Mouse (Mus musculus) left cerebral cortex, postnatal 25 days (tissue): ENCODE results near the gene R3hdm2. TPM values are rescaled to one million over a fixed set of nuclear protein-coding genes. Genes with fewer than 3 reads are reported as not detected.

Experiments used
- DNase-seq, 2 experiments: peaks; one replicate each; pipeline ENCODE4 v3.0.0; 2022; ENCODE audit warnings: low spot score in 2 of 2, mixed read lengths in 1 of 2
- intact Hi-C: fragments of 180-260 bp; cut with DNase I; formaldehyde crosslinking; loops from one replicate; pipeline ENCODE4 v1.15.1; 2025
- total RNA-seq, 2 experiments: library from RNA; stranded (reverse); gene quantifications; 2 replicates each; pipeline ENCODE4 v1.2.3; 2021

R3hdm2 gene
- total RNA-seq, 2 experiments from 2014 or later = 316 to 372 TPM

DNA sequence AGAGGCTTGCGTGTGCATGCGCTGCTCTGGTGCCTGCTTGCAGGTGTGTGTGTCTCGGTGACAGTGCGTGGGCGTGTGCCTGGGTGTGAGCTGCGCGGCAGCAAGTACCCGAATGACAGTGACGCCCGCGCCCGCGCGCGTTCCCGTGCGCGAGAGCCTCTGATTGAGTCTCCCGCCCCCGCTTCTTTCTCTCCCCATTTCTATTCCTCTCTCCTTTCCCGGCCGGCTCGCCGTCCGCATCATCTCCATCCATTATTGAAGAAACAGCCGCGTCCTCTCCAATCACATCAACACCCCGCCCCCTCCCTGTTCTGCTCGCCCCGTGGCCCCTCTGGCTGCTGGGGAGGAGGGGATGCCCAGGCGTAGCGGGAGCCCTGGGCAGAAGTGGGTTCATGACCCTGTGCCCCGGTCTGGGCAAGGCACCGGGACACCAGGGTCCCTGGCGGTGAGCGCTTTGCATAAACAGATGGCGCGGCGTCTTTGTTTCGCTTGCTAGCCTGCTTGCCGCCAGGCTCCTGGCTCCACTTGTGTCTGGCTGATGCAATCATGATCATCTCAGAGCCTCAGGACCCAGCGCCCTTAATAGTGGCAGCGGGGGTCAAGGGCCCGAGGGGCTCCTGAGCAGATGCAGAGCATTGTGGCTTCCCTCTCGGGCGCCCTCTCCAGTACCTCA is 131.6 kb downstream of the R3hdm2 start:
- intact Hi-C loops = no loop called here
- DNase-seq = peak; percentile 94

DNA sequence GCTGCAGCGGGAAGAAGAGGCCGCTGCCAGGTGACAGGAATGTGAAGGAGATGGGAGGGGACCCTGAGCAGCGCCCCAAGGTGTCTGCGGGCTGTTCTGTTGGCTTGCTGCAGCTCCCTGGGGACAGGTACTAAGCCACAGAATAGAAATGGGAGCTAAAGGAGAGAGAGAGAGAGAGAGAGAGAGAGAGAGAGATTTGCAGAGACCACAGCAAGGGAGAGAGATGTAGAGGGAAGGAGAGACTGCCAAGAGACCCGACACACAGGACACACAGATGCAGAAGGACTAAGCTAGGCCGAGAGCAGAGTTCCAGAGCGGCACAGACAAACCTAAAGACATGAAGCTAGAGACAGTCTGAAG is 132.2 kb downstream of the R3hdm2 start:
- intact Hi-C loops = no loop called here
- DNase-seq = no peak

DNA sequence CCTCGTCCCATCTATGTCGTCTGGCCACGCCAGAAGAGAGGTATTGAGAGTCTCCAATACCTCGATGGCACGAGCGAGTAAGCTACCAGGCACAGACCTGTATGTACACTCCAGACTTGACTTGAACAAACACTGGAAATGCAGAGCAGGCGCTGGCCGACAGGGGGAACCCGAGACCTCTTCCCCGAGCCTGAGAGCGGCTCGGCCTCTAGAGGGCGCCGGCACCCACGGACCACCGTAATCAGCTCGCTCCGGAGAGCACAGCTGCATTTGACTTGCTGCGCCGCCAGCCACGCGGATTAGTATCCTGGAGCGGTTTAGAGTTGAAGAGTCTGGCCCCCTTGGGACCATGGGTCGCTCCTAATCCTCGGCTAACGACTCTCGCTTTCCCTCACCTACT is 132.7 kb downstream of the R3hdm2 start:
- DNase-seq = peak; percentile 95 to 97
- intact Hi-C loops = loop anchor here (1.0 kb wide), 1 partner anchor 23 kb away; no protein-coding TSS in a partner anchor

DNA sequence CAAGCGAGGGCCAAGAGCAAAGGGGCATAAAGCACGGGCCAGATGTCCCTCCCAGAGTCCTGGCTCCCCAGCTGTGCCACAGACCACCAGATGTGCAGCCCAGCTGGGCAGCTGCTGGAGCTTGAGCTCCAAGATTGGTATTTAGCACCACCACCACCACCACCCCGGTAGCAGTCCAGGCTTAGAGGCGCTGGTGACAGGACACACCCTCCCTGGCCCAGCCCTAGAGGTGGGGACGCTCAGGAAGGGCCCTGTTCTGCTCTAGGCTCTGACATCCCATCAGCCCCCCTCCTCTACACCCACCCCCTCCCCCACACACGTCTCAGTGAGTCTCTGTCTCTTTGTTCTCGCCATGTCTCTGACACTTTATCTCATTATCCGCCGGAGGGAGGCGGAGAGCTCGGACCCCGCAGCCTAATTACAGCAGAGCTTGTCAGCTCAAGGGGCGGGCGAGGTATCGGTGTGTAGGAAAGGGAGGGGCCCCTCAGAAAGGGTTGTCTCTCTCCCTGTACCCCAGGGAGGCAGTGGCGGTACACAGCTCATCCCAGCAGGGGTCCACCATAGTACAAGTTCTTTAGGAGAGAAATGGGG is 133.5 kb downstream of the R3hdm2 start:
- intact Hi-C loops = loop anchor here (1.0 kb wide), 1 partner anchor 23 kb away; no protein-coding TSS in a partner anchor

DNA sequence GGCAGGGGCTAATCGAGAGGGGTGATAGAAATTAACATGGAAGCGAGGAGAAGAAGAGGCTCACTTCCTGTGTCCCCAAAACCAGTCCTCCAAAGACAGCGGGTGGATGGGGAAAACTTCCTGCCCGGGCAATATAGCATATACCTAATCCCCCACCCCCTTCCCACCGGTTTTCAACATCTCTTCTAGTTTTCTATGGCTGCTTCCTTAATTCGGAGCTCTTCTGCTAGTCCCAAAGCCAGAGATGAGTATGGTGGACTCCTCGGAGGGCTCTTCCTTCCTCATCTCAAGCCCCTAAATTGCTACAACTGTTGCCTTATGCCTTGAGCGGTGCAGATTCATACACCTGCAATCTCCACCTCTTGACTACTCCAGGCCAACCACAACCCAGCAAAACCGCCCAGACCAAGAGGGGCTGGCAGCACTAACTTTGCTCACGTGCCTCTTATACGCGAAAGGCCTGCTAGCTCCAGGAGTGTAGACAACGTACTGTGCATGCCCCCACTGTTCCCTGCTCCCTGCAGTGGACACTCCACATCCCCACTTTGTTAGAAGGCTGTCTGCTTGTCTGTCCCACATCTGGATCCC is 134.1 kb downstream of the R3hdm2 start:
- DNase-seq = no peak
- intact Hi-C loops = no loop called here

More for the DNA sequence above, 133.5 kb downstream of the R3hdm2 start:
- DNase-seq = no peak

DNA sequence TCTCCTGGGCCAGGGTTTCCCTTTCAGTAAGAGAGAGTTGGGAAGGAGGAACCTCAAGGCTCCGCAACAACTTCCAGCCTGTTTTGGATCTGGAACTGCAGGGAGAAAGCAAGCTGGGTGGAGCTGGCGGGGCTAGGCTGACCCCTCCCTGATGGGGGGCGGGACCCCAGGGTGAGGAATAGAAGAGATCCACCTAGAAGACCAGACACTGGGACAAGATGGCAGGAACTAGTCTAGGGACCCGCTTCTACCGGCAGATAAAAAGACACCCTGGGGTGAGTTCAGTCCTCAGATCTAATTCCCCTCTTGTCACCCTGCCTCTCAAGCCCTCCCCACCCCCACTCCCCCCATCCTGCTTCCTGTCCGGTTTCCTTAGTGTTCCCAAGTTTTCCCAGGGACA is 134.6 kb downstream of the R3hdm2 start, which contains the start of gene Ndufa4l2:
Ndufa4l2 (plus strand) TSS at position 204 of the 400 bp plus-strand sequence.
- intact Hi-C loops = no loop called here
- DNase-seq = no peak

DNA sequence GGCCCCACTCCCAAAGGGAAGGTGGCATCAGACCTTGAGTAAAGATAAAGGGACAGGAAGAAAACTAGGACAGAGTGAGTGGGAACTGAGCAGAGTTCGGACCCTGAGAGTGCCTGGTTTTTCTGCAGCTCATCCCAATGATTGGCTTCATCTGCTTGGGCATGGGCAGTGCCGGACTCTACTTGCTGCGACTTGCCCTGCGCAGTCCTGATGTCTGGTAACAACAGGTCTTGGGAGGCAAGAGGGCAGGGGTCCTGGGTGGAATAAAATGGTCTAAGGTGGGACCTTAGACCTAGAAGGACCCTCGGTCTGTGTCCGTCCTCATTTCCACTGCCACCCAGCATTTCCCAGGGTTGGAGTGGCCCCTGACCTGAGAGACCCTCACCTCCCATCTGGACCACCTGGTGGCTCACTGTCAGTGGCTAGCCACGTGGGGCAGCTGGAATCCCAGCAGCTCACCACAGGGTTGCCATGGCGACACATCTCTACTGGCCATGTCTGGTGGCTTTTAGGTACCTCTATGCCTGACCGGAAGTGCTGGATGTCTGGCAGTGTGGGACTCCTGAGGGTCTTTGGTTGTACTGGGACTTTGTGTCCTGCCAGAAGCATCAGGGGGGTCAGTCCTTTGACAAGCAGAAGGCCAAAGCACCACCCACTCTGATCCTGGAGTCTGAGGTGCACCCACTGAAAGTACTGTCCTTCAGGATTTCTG is 135.3 kb downstream of the R3hdm2 start:
- intact Hi-C loops = no loop called here

DNA sequence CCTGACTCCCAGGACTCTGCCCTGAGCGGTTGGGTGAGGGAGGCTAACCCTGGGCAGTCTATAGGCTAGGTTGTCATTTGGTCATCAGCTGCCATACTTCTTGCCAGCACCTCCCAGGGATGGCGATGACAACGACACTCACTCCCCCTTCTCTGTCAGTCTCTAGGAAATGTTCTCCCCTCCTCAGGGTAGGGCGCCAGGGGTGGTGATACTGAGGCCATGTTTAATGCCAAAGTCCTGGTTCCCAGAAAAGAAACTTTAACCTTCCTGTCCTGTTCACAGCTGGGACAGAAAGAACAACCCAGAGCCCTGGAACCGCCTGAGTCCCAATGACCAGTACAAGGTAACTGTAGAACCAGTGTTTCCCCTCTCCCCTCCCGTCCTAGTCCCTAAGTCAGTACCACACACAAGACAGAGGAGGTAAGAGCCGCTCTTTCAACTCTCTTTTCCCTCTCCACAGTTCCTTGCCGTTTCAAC is 135.9 kb downstream of the R3hdm2 start:
- DNase-seq = no peak
- intact Hi-C loops = no loop called here

More for the DNA sequence above, 135.3 kb downstream of the R3hdm2 start:
- DNase-seq = no peak

DNA sequence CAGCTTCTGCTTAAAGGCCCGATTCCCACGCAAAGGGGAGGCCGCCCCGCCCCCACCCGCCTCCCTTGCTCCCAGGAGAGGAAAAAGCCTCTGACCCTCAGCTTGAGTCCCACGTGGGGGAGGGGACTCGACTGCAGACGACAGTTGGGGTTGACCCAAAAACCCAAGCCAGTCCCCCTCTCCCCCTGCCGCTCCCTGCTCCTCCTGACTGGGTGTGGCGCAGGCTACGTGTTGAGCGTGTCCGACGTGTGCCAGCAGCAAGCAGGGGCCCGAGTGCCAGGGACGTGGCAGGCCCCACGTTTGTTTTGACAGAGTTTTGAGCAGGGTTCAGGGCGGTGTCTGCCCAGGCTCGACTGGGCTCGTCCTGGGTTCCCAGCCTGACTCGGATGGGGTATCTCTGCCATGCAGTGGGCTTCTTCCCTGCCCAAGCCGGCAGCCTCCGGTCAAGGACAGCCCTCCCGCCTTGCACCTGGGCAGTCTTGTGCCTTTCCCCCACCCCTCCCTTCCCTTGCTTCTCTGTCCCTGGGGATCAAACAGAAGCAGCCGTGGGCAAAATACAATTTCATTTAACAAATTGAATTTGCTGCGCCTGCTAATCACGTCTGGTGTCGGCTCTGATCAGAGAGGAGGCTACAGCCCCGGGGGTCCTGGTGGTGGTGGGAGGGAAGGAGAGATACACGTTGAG is 136.6 kb downstream of the R3hdm2 start:
- intact Hi-C loops = no loop called here

DNA sequence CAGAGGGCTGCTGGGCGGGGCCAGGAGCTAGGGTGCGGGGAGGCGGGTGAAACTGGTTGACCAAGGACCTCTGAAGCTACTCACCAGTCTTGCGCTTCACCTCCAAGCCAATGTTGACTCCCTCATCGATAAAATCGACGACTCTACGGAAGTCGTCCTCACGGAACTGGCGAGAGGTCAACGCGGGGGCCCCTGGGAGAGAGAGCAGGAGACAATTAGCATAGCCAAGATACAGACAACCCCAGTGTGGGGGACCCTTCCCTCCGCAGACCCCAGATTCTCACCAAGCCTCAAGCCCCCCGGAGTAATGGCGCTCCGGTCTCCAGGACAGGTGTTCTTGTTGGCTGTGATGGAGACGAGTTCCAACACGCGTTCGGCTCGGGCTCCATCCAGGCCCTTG is 137.8 kb downstream of the R3hdm2 start:
- DNase-seq = no peak
- intact Hi-C loops = no loop called here

More for the DNA sequence above, 136.6 kb downstream of the R3hdm2 start:
- DNase-seq = no peak

DNA sequence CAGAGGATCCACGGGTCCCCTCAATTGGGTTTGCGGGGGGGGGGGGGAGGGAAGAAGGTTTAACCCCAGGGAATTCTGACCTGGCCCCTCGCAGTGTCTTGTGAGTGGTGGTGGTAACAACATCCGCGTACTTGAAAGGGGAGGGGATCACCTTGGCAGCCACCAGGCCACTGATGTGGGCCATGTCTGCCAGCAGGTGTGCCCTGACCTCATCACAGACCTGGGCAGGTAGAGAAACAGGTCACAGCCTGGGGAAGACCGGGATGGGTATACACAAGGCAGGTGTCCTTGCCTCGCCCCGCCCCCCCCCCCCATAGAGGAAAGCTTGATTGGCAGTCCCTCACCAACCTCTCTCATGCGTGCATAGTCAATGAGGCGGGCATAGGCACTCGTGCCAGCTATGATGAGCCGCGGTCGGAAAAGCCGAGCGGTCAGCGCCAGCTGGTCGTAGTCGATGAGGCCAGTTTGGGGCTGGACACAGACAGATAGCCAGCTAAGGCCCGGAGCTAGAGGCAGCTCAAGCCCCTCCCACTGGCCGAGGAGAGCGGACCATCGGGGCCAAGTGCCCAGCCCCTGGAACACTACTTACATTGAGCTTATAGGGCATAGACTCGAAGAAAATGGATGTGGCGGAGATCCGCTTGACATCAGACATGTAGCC is 139.0 kb downstream of the R3hdm2 start:
- DNase-seq = no peak
- intact Hi-C loops = no loop called here

DNA sequence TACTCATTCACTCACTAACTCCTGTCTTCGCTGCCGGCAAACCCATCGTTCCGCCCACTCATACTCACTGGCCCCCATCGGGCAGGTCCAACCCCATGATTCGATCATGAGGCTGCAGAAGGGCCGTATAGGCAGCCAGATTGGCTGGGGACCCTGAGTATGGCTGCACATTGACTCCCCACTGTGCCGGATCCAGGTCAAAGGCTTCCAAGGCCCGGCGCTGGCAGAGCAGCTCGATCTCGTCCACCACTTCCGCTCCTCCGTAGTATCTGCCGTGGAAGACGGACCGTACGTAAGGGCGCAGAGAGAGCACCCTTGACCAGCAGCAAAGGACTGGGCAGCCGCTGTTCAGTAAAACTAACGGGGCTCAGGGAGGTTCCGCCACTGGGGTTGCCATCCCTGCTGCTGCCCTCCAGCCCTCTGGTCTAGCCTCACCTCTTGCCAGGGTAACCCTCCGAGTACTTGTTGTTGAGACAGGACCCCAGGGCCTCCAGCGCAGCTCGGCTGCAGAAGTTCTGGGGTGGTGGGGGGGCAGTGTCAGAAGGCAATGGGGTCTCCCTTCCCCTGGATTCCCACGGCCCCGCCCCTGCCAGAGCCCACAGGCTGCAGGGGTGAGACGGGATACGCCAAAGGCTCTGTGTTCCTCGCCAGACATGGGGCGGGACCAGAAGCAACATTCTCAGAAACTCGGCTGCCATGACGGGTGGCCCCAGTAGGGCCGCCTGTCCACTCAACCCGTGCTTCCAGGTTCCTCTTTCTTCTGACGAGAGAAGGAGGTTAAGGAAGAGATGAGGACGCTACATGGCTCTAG is 140.0 kb downstream of the R3hdm2 start:
- intact Hi-C loops = no loop called here

DNA sequence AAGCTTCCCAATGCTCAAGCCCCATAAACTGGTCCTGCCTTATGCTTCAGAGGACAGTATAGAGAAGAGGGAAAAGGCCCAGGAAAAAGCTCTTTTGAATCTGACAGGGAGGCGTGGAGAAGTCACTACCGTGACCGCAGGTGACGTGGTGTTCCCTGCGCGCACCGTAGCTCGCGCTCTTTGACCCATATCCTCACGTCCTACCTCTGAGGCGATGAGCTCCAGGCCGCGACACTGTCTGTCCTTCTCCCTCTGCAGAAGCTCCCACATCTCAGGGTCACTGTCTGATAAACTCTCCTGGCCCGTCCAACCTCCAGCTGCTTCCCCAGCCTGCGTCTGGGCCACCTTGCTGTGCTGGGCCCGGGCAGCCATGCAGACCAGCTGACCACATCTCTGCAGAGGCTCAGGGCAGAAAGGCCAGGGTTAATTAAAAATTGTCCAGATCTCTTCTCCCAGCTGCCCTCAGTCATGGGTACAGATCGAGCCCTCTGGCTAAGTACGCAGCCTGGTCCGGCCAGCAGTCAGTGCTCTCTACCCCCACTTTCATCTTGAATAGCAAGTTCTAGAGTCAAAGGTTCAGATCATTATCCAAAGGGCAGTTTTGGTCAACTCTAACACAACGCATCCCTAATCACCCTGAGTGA is 140.7 kb downstream of the R3hdm2 start:
- intact Hi-C loops = no loop called here
- DNase-seq = no peak

More for the DNA sequence above, 140.0 kb downstream of the R3hdm2 start:
- no peak for DNase-seq

DNA sequence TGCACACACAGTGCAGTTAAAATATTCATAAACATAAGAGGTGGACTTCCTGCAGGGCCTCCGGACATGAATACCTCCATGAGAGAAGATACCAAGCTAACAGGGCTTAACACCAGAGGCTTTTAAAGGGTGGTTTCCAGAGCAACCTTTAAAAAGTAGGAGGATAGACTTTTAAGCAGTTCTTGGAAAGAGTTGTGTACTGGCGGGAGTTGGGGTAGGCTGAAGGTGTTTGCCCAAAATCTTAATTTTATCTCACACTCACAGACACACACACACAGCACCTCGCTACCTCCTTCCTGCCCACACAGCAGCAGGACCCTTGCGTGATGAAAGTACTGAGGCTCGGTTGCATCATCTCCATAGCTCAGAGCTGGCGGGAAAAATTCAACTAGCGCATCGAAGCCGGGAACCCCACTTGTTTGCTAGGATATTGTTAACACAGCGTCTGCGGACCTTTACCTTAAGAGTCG is 141.5 kb downstream of the R3hdm2 start:
- intact Hi-C loops = no loop called here
- DNase-seq = no peak

DNA sequence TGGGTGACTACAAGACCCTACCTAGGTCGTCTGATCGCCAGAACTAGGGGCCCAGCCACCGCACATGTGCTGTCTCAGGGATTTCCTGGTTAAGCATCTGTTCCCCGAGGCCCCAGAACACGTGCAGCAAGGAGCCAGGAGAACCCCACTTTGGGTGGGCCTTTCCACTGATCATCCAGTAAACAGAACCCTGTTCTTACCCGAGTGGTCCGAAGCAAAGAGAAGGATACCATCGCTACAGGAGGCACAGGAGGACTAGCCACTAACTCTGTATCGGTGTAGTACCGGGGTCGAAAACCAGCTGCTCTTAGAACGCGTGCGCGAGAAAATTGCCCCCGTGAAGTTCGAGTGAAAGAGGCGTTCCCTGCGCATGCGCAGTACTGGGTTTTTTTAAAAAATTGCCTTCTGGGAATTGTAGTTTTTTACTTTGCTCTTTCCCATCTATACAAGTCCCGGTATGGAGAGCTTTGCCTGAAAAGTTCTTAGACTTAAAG is 142.0 kb downstream of the R3hdm2 start, which contains the start of gene Shmt2:
Shmt2 (minus strand) TSS at position 357 of the 494 bp plus-strand sequence.
- intact Hi-C loops = no loop called here
- DNase-seq = peak; percentile 86 to 90

DNA sequence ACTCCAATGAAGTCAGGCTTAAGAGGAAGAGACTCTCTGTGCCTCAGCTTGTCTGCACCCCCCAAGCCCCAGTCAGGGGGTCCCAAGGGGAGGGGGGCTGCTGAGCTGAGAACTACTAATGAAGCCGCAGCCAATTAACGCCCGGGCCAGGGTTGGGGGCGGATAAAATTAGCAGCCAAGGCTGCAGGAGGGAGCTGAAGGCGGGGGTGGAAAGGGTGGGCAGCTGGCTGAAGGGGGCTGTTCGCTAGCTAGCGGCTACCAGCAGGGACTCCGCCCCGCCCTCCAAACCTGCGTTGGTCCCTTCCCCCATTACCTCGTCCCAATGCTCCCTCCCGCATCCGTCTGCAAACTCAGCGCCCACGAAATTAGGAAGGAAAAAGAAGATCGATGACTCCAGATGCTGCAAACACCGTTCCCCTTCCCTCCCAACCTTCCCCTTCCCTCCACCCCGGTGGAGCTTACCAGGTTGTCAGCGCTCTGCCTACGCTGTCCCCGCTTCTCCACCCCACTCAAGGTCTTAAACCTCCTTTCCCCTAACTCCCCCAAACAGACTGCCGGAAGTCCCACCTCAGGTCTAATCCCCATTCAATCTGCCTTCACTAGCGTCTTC is 144.6 kb downstream of the R3hdm2 start:
- DNase-seq = no peak
- intact Hi-C loops = no loop called here

DNA sequence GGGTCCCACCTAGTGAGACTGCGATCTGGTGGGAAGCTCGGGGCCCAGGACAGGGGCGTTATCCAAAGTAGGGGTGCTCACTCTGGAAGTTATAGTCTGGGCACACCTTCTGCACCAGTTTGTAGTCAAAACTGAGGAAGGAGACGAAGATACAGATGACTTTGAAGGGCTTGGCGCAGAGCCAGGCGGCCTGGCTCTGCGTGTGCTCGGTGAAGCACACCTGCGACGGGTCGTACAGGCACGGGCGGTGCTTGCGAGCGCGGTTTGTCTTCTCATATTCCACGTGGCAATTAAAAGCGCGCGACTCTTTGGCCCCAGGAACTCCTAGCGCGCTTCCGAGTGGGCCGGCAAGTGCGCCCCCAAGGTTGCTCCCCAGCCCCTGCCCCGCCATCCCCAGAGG is 145.9 kb downstream of the R3hdm2 start:
- DNase-seq = no peak
- intact Hi-C loops = no loop called here
